Mouse (Mus musculus): ENCODE results near the gene Slc30a10. TPM values are rescaled to one million over a fixed set of nuclear protein-coding genes. Genes with fewer than 3 reads are reported as not detected.

Gene Slc30a10
- polyA plus RNA-seq, 1 experiment from 2014 or later = 5.8 TPM

DNA sequence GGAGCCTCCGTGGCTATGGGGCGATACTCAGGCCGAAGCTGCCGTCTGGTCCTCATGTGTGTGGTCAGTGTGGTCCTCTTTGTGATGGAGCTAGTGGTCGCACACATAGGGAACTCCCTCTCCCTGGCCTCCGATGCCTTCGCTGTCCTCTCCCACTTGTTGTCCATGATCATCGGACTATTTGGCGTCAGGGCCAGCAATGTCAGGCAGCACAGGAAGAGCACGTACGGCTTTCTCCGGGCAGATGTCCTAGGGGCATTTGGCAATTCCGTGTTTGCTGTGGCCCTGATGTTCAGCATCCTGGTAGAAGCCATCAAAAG is 22.7 kb upstream of the Slc30a10 start:
- Histone ChIP-seq H3K4me2 (ENCODE audit: low read depth, low read length) (no peak overlapping the region), H3K9ac (replicated peaks; ENCODE audit: low read depth, low read length) (no peak overlapping the region), H3K9me3 (ENCODE audit: control insufficient read depth, low read length) (no peaks in the 10 kb centered on the region), H3K27me3 (ENCODE audit: control insufficient read depth, insufficient read depth, low read length) (no peaks in the 10 kb centered on the region), H3K27ac (ENCODE audit: low read depth, low read length) (no peak overlapping the region), H3K36me3 (ENCODE audit: control insufficient read depth, insufficient read depth, low read length) (peaks cover 18% of the 10 kb centered on the region), H3K4me1 (ENCODE audit: control insufficient read depth, insufficient read depth, low read length) (no peaks in the 10 kb centered on the region), H3K4me3 (ENCODE audit: low read depth, low read length) (no peak overlapping the region)
- 84% methylated on average over 13 of the region's 13 CpGs for WGBS
- ATAC-seq (ENCODE audit: low read depth) = no peak

DNA sequence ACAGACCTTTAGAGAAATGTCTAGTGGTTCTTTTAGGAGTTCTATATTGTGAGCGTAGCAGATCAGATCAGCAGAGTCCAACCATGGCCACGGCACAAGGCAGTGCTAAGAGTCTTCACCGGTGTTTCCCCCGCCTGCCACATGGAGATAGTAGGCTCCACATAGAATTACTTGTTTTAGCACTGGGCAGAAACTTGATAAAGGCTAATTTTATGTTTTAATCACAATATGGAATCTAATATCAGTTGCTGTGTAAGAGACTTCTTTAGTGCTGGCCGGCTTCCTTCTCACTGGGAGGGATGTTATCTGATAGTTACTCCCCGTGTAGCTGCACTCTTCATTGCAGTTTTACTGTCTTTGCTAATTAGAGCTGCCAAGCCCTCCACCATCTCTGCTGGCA is 21.5 kb upstream of the Slc30a10 start:
- H3K4me2 ChIP-seq (ENCODE audit: low read depth, low read length) = no peak overlapping the region
- 0 out of 2 replicates have a peak, but pooled peaks cover 2% of the 10 kb centered on the region for H3K4me1 ChIP-seq (ENCODE audit: control insufficient read depth, insufficient read depth, low read length)
- no peaks in the 10 kb centered on the region for H3K9me3 ChIP-seq (ENCODE audit: control insufficient read depth, low read length)
- H3K9ac ChIP-seq (replicated peaks; ENCODE audit: low read depth, low read length) = no peak overlapping the region
- no peak overlapping the region for H3K4me3 ChIP-seq (ENCODE audit: low read depth, low read length)
- H3K27ac ChIP-seq (ENCODE audit: low read depth, low read length) = no peak overlapping the region
- WGBS = 65% methylated on average over 6 of the region's 6 CpGs
- H3K36me3 ChIP-seq (ENCODE audit: control insufficient read depth, insufficient read depth, low read length) = peaks cover 11% of the 10 kb centered on the region
- no peaks in the 10 kb centered on the region for H3K27me3 ChIP-seq (ENCODE audit: control insufficient read depth, insufficient read depth, low read length)
- ATAC-seq (ENCODE audit: low read depth) = no peak

DNA sequence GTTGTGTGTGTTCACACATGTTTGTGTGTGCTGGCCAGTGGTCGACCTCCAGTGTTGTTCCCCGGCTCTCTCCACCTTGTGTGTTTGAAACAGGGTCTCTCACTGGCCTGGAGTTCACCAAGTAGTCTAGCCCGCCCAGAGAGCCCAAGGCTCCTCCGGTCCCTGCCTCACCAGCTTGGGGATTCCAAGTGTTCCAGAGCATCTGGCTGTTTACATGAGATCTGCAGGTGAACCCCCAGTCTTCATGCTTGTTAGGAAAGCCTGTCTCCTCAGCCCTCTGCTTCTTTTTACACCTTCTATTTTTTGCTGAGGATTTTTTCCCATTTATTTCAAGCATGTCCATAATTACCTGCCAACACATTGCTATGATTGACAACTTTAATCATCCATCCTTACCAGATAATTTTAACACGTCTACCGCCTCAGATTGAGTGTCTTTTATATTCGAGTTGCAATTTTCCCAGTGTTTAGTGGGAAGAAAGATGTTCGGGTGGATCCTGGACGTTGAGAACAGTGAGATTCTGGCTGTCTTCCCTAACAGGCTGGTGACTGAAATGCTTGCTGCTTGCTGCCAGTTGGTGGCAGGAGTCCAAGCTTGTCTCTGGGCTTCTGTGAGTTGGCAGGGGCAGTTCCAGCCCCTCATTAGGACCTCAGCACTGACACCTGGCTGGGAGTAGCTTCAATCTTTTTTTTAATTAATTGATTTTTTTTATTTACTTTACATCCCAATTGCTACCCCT is 15.6 kb upstream of the Slc30a10 start:
- no peak overlapping the region for H3K4me3 ChIP-seq (ENCODE audit: low read depth, low read length)

DNA sequence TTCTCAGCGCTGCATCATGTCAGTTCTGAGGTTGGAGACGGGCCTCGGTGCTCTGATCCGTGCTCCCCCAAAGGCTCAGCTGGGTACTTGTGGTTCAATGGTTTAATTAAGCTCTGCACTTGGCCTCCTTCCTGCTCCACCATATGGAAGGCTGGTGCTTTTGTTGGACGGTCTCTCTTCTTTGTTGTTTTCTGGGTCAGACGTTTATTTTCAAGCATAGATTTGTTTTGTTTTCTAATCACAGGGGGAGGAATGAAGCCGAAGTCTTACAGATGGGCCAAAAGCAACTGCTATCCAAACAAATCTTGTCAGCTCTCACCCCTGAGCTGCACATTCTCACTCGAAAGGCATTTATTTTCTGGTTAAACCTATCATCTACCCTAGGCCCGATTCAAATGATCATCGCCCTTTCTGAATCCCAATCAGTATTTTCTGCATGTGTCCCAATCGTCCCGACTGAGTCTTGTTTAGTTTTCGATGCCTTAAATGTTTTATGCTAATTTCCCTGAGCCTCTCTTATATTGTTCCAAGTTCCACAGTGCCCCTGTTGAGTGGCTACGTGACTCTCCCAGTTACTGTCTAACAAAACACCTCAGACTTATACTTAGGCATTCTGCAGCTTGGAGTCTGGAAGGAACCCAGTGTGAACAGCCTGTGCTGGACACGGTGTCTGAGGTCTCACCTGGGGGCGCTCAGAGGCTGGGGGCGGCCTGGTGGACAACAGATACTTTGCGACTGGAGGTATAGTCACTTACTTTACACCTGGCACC is 12.8 kb upstream of the Slc30a10 start:
- Histone ChIP-seq H3K27ac (ENCODE audit: low read depth, low read length) (peak overlapping the region; percentile 34; the same call in 1 of the 2 replicates), H3K4me2 (ENCODE audit: low read depth, low read length) (no peak overlapping the region), H3K36me3 (ENCODE audit: control insufficient read depth, insufficient read depth, low read length) (no peaks in the 10 kb centered on the region), H3K9ac (replicated peaks; ENCODE audit: low read depth, low read length) (no peak overlapping the region), H3K4me3 (ENCODE audit: low read depth, low read length) (no peak overlapping the region), H3K9me3 (ENCODE audit: control insufficient read depth, low read length) (no peaks in the 10 kb centered on the region), H3K4me1 (ENCODE audit: control insufficient read depth, insufficient read depth, low read length) (0 out of 2 replicates have a peak, but pooled peaks cover 2% of the 10 kb centered on the region), H3K27me3 (ENCODE audit: control insufficient read depth, insufficient read depth, low read length) (no peaks in the 10 kb centered on the region)
- WGBS = 52% methylated on average over 18 of the region's 18 CpGs
- ATAC-seq (ENCODE audit: low read depth) = peak; percentile 71; the same call in 1 of the 2 replicates

More for the DNA sequence above, 15.6 kb upstream of the Slc30a10 start:
- WGBS = 54% methylated on average over 9 of the region's 9 CpGs
- Histone ChIP-seq H3K4me1 (ENCODE audit: control insufficient read depth, insufficient read depth, low read length) (0 out of 2 replicates have a peak, but pooled peaks cover 2% of the 10 kb centered on the region), H3K9me3 (ENCODE audit: control insufficient read depth, low read length) (no peaks in the 10 kb centered on the region), H3K4me2 (ENCODE audit: low read depth, low read length) (no peak overlapping the region), H3K27ac (ENCODE audit: low read depth, low read length) (no peak overlapping the region), H3K9ac (replicated peaks; ENCODE audit: low read depth, low read length) (no peak overlapping the region), H3K27me3 (ENCODE audit: control insufficient read depth, insufficient read depth, low read length) (no peaks in the 10 kb centered on the region), H3K36me3 (ENCODE audit: control insufficient read depth, insufficient read depth, low read length) (no peaks in the 10 kb centered on the region)
- ATAC-seq (ENCODE audit: low read depth) = peak; percentile 61; the same call in 1 of the 2 replicates

DNA sequence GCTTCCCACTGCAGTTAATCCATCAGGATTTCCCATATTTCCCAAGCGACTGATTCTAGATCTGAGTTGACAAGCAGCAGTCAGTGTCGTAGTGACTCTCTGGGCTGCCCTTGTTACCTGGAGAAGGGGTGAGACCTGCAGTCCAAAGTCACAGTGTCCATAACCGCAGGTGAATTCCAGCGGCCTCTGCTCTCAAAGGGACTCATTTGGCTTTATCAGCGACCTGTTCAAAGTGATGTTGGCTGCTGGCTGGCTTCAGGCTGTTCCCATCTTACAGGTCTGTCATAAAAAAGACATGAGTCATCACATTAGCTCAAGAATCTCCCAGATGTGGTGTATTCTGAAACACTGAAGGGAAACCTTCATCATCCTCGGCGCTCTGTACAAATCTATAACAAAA is 5.7 kb upstream of the Slc30a10 start:
- WGBS = 88% methylated on average over 7 of the region's 7 CpGs
- no peaks in the 10 kb centered on the region for H3K27me3 ChIP-seq (ENCODE audit: control insufficient read depth, insufficient read depth, low read length)
- no peaks in the 10 kb centered on the region for H3K4me1 ChIP-seq (ENCODE audit: control insufficient read depth, insufficient read depth, low read length)
- H3K9ac ChIP-seq (replicated peaks; ENCODE audit: low read depth, low read length) = no peak overlapping the region
- no peak overlapping the region for H3K27ac ChIP-seq (ENCODE audit: low read depth, low read length)
- no peak overlapping the region for H3K4me2 ChIP-seq (ENCODE audit: low read depth, low read length)
- H3K9me3 ChIP-seq (ENCODE audit: control insufficient read depth, low read length) = no peaks in the 10 kb centered on the region
- no peak overlapping the region for H3K4me3 ChIP-seq (ENCODE audit: low read depth, low read length)
- ATAC-seq (ENCODE audit: low read depth) = no peak
- H3K36me3 ChIP-seq (ENCODE audit: control insufficient read depth, insufficient read depth, low read length) = no peaks in the 10 kb centered on the region

DNA sequence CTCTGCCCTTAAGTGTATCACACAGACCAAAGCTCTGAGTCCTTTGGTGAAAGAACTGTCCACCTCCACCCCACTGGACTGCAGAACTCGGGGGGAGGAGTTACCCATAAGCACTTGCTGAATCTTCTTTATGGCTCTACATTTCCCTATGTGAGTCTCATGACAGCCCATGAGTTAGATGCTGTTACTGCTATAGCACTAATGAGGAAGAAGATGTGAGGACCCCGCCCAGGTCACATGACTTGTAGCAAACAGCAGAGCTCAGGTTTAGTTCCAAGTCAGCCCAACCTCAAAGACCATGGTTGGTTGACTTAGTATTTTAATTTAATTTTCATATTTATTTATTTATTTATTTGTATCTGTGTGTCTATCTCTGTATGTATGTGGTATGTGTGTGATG is 4.9 kb upstream of the Slc30a10 start:
- H3K4me1 ChIP-seq (ENCODE audit: control insufficient read depth, insufficient read depth, low read length) = peaks cover 4% of the 10 kb centered on the region; the same call in 1 of the 2 replicates
- H3K4me3 ChIP-seq (ENCODE audit: low read depth, low read length) = no peak overlapping the region
- ATAC-seq (ENCODE audit: low read depth) = no peak
- no peak overlapping the region for H3K4me2 ChIP-seq (ENCODE audit: low read depth, low read length)
- no peaks in the 10 kb centered on the region for H3K36me3 ChIP-seq (ENCODE audit: control insufficient read depth, insufficient read depth, low read length)
- no peak overlapping the region for H3K27ac ChIP-seq (ENCODE audit: low read depth, low read length)
- no peak overlapping the region for H3K9ac ChIP-seq (replicated peaks; ENCODE audit: low read depth, low read length)
- WGBS = 77% methylated on average over 2 of the region's 2 CpGs
- H3K27me3 ChIP-seq (ENCODE audit: control insufficient read depth, insufficient read depth, low read length) = no peaks in the 10 kb centered on the region
- no peaks in the 10 kb centered on the region for H3K9me3 ChIP-seq (ENCODE audit: control insufficient read depth, low read length)

DNA sequence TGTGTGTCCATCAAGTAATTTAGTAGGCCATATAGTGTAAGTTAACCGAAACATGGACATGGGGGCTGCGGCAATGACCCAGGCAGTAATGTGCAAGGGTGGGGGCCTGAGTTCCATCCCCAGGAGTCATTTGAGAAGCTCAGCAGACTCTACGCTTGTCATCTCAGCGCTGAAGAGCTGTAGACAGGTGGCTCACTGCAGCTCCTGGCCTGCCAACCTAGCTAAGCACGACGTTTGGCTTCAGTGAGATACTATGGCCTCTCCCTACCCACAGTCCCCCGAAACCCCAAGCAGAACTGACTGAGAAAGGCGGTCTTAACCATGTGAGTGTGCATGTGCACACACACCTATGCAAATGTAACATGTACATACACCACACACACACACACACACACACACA is 3.6 kb upstream of the Slc30a10 start:
- Histone ChIP-seq H3K4me3 (ENCODE audit: low read depth, low read length) (no peak overlapping the region), H3K36me3 (ENCODE audit: control insufficient read depth, insufficient read depth, low read length) (no peaks in the 10 kb centered on the region), H3K9me3 (ENCODE audit: control insufficient read depth, low read length) (no peaks in the 10 kb centered on the region), H3K27me3 (ENCODE audit: control insufficient read depth, insufficient read depth, low read length) (0 out of 2 replicates have a peak, but pooled peaks cover under 1% of the 10 kb centered on the region), H3K4me1 (ENCODE audit: control insufficient read depth, insufficient read depth, low read length) (peaks cover 4% of the 10 kb centered on the region; the same call in 1 of the 2 replicates), H3K9ac (replicated peaks; ENCODE audit: low read depth, low read length) (no peak overlapping the region), H3K27ac (ENCODE audit: low read depth, low read length) (no peak overlapping the region), H3K4me2 (ENCODE audit: low read depth, low read length) (no peak overlapping the region)
- 89% methylated on average over 8 of the region's 8 CpGs for WGBS
- no peak for ATAC-seq (ENCODE audit: low read depth)

DNA sequence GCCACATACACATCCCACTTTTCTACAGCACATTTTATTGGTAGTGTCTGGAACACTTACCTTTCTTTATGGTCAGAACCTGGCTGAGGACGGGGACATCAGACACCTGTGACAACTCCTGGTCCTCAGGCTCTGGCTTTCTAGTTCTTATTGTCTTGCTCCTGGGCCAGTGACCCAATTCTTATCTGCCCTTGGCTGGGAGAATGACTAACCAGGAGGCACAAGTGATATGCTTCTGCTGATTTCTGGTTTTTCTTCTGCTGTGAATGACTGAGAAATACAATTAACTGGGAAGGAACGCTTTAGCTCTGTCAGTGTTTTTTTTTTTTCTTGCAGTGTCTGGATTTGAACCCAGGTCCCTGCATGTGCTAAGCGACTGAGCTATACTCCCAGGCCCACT is 3.2 kb upstream of the Slc30a10 start:
- Histone ChIP-seq H3K4me1 (ENCODE audit: control insufficient read depth, insufficient read depth, low read length) (peaks cover 4% of the 10 kb centered on the region; the same call in 1 of the 2 replicates), H3K4me2 (ENCODE audit: low read depth, low read length) (no peak overlapping the region), H3K27ac (ENCODE audit: low read depth, low read length) (no peak overlapping the region), H3K9me3 (ENCODE audit: control insufficient read depth, low read length) (no peaks in the 10 kb centered on the region), H3K9ac (replicated peaks; ENCODE audit: low read depth, low read length) (no peak overlapping the region), H3K36me3 (ENCODE audit: control insufficient read depth, insufficient read depth, low read length) (no peaks in the 10 kb centered on the region), H3K4me3 (ENCODE audit: low read depth, low read length) (no peak overlapping the region), H3K27me3 (ENCODE audit: control insufficient read depth, insufficient read depth, low read length) (peaks cover 5% of the 10 kb centered on the region; the same call in 1 of the 2 replicates)
- WGBS = 88% methylated on average over 3 of the region's 3 CpGs
- ATAC-seq (ENCODE audit: low read depth) = no peak

DNA sequence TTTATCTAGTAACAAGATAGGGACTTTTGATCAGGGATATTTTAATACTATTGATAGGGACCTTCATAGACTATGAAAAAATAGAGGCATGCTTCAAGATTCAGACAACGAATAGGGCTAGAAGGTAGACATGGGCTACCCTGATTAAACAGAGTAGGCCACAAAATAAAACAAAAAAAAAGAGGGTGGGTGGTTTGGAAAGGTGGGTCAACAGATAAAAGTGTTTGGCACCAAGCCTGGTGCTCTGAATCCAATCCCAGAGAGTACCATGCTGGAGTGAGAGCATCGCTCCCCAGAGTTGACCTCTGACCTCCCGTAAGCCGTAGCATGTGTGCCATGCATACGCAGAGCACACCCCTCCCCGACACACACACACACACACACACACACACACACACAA is 2.2 kb upstream of the Slc30a10 start:
- H3K4me3 ChIP-seq (ENCODE audit: low read depth, low read length) = no peak overlapping the region
- peaks cover 7% of the 10 kb centered on the region; the same call in 1 of the 2 replicates for H3K27me3 ChIP-seq (ENCODE audit: control insufficient read depth, insufficient read depth, low read length)
- H3K4me1 ChIP-seq (ENCODE audit: control insufficient read depth, insufficient read depth, low read length) = peaks cover 4% of the 10 kb centered on the region; the same call in 1 of the 2 replicates
- no peaks in the 10 kb centered on the region for H3K36me3 ChIP-seq (ENCODE audit: control insufficient read depth, insufficient read depth, low read length)
- no peaks in the 10 kb centered on the region for H3K9me3 ChIP-seq (ENCODE audit: control insufficient read depth, low read length)
- H3K27ac ChIP-seq (ENCODE audit: low read depth, low read length) = no peak overlapping the region
- H3K4me2 ChIP-seq (ENCODE audit: low read depth, low read length) = no peak overlapping the region
- no peak for ATAC-seq (ENCODE audit: low read depth)
- 86% methylated on average over 6 of the region's 6 CpGs for WGBS
- H3K9ac ChIP-seq (replicated peaks; ENCODE audit: low read depth, low read length) = no peak overlapping the region

All from neural tube, embryonic 14.5 days (tissue).